Mouse (Mus musculus) megakaryocyte, embryonic 14.5 days (primary cell): ENCODE data around the gene Mlx. TPM values are rescaled to one million over a fixed set of nuclear protein-coding genes. Genes with fewer than 3 reads are reported as not detected.

Source experiments
- H3K27me3 ChIP-seq: replicated peaks from 2 replicates; pipeline ENCODE3; 2012; ENCODE audit warnings: inconsistent platforms
- H3K36me3 ChIP-seq: replicated peaks from 2 replicates; pipeline ENCODE3; 2012; ENCODE audit warnings: low read length, inconsistent platforms, mixed read lengths
- H3K4me1 ChIP-seq: 2 replicates; pipeline ENCODE4 v1.6.1; 2012; ENCODE audit warnings: inconsistent platforms
- H3K4me3 ChIP-seq: replicated peaks from 2 replicates; pipeline ENCODE3; 2012; ENCODE audit warnings: moderate library complexity, mild to moderate bottlenecking, inconsistent platforms
- H3K9me3 ChIP-seq: 2 replicates; pipeline ENCODE4 v1.6.1; 2012; ENCODE audit warnings: inconsistent platforms
- FLI1 ChIP-seq: IDR thresholded peaks from 2 replicates; pipeline ENCODE4 v1.6.1; 2012; ENCODE audit warnings: low read length, inconsistent platforms, mixed read lengths
- GATA1 ChIP-seq: IDR thresholded peaks from 3 replicates; pipeline ENCODE4 v1.6.1; 2012; ENCODE audit warnings: mixed read lengths, low read length, inconsistent platforms, borderline replicate concordance
- polyA plus RNA-seq: library from polyadenylated mRNA; stranded (reverse); fragments of >175 nt; gene quantifications from 2 replicates; pipeline ENCODE4 v1.2.3, GENCODE M21; 2012; ENCODE audit warnings: low replicate concordance; ENCODE audit not compliant: insufficient read depth

The Mlx gene
- polyA plus RNA-seq: 2.8 and 12.4 TPM in 2 replicates

GRCm38 (mm10) chr11:101086756-101087681 is at the start of gene Mlx:
Gene Mlx (plus strand): TSS chr11:101087277.
- TF ChIP-seq FLI1: no peak
- no peak for TF ChIP-seq GATA1
- H3K4me3 ChIP-seq: peak within 1 kb of the TSS; percentile 92
- peaks cover 74% of the 10 kb centered on the region for H3K36me3 ChIP-seq
- no peaks in the 10 kb centered on the region for H3K27me3 ChIP-seq
- H3K4me1 ChIP-seq: peaks cover 71% of the 10 kb centered on the region
- H3K9me3 ChIP-seq: no peaks in the 10 kb centered on the region

- Histone ChIP-seq H3K4me1 (peaks cover 15% of the 10 kb centered on the region; the same call in 1 of the 2 replicates), H3K27me3 (no peaks in the 10 kb centered on the region), H3K9me3 (no peaks in the 10 kb centered on the region), H3K36me3 (peaks cover 100% of the 10 kb centered on the region), H3K4me3 (no peak overlapping the region)
- TF ChIP-seq GATA1 (no peak), FLI1 (no peak)
Observed at GRCm38 (mm10) chr11:101037795-101038194, 49.3 kb upstream of the Mlx start.

- no peaks in the 10 kb centered on the region for H3K9me3 ChIP-seq
Observed at GRCm38 (mm10) chr11:101045826-101046225, 41.3 kb upstream of the Mlx start.

GRCm38 (mm10) chr11:101046440-101046839 is 40.6 kb upstream of the Mlx start:
- no peaks in the 10 kb centered on the region for H3K27me3 ChIP-seq
- no peaks in the 10 kb centered on the region for H3K9me3 ChIP-seq
- peak overlapping the region; percentile 76 for H3K4me3 ChIP-seq
- H3K36me3 ChIP-seq: peaks cover 100% of the 10 kb centered on the region
- peaks cover 76% of the 10 kb centered on the region for H3K4me1 ChIP-seq
- TF ChIP-seq FLI1 (no peak), GATA1 (no peak)

More at GRCm38 (mm10) chr11:101045826-101046225, 41.3 kb upstream of the Mlx start:
- H3K36me3 ChIP-seq: peaks cover 100% of the 10 kb centered on the region
- TF ChIP-seq GATA1 (no peak), FLI1 (no peak)
- H3K4me1 ChIP-seq: peaks cover 70% of the 10 kb centered on the region
- no peak overlapping the region for H3K4me3 ChIP-seq
- H3K27me3 ChIP-seq: no peaks in the 10 kb centered on the region

- H3K36me3 ChIP-seq: peaks cover 100% of the 10 kb centered on the region
Observed at GRCm38 (mm10) chr11:101047502-101047901, 39.6 kb upstream of the Mlx start.

GRCm38 (mm10) chr11:101050359-101050758 is 36.7 kb upstream of the Mlx start:
- Histone ChIP-seq H3K4me1 (peaks cover 84% of the 10 kb centered on the region), H3K4me3 (no peak overlapping the region), H3K27me3 (no peaks in the 10 kb centered on the region), H3K9me3 (peaks cover 13% of the 10 kb centered on the region), H3K36me3 (peaks cover 100% of the 10 kb centered on the region)
- TF ChIP-seq FLI1: no peak
- no peak for TF ChIP-seq GATA1

More at GRCm38 (mm10) chr11:101047502-101047901, 39.6 kb upstream of the Mlx start:
- Histone ChIP-seq H3K27me3 (no peaks in the 10 kb centered on the region), H3K9me3 (peaks cover 2% of the 10 kb centered on the region; the same call in 1 of the 2 replicates), H3K4me3 (peak overlapping the region; percentile 12), H3K4me1 (peaks cover 83% of the 10 kb centered on the region)
- TF ChIP-seq GATA1: no peak
- TF ChIP-seq FLI1: no peak

GRCm38 (mm10) chr11:101051051-101051493 is 36.0 kb upstream of the Mlx start:
- Histone ChIP-seq H3K9me3 (peaks cover 13% of the 10 kb centered on the region), H3K27me3 (no peaks in the 10 kb centered on the region), H3K36me3 (peaks cover 100% of the 10 kb centered on the region), H3K4me3 (peak overlapping the region; percentile 2), H3K4me1 (peaks cover 84% of the 10 kb centered on the region)
- no peak for TF ChIP-seq FLI1
- no peak for TF ChIP-seq GATA1

- Histone ChIP-seq H3K27me3 (no peaks in the 10 kb centered on the region), H3K36me3 (peaks cover 100% of the 10 kb centered on the region), H3K9me3 (peaks cover 13% of the 10 kb centered on the region), H3K4me3 (no peak overlapping the region), H3K4me1 (peaks cover 84% of the 10 kb centered on the region)
- TF ChIP-seq GATA1 (no peak), FLI1 (no peak)
Observed at GRCm38 (mm10) chr11:101051617-101052016, 35.5 kb upstream of the Mlx start.

- no peaks in the 10 kb centered on the region for H3K27me3 ChIP-seq
- H3K9me3 ChIP-seq: peaks cover 13% of the 10 kb centered on the region
- TF ChIP-seq FLI1 (no peak), GATA1 (no peak)
- H3K4me1 ChIP-seq: peaks cover 84% of the 10 kb centered on the region
- no peak overlapping the region for H3K4me3 ChIP-seq
- H3K36me3 ChIP-seq: peaks cover 100% of the 10 kb centered on the region
Observed at GRCm38 (mm10) chr11:101052751-101053473, 34.2 kb upstream of the Mlx start.
